Mouse (Mus musculus) liver, postnatal 0 days (tissue): ENCODE measurements around the gene Ccdc14. TPM values are rescaled to one million over a fixed set of nuclear protein-coding genes. Genes with fewer than 3 reads are reported as not detected.
"Not testable (repeated sequence)": the region's sequence is repeated elsewhere in the genome, so short reads cannot be mapped to it uniquely, and the experiment has no call there.

Source experiments
- ATAC-seq: fragments of 200-750 bp; cut with Nextera tagmentation; 2 replicates; pipeline ENCODE4 v1.8.0; 2017; ENCODE audit warnings: mild to moderate bottlenecking, moderate library complexity
- DNase-seq: peaks from one replicate; pipeline ENCODE4 v3.0.0-alpha.2; 2016
- H3K27ac ChIP-seq: fragments of 300-500 bp; sonication (generic); 2 replicates; pipeline ENCODE4 v1.5.1; 2014; ENCODE audit warnings: antibody characterized with exemption, moderate library complexity, mild to moderate bottlenecking, low read depth
- H3K27me3 ChIP-seq: fragments of 300-500 bp; sonication (generic); 2 replicates; pipeline ENCODE4 v1.6.1; 2014; ENCODE audit warnings: low read length, control low read depth, mixed read lengths; ENCODE audit not compliant: insufficient read depth
- H3K36me3 ChIP-seq: fragments of 300-500 bp; sonication (generic); replicated peaks from 2 replicates; pipeline ENCODE4 v1.6.1; 2014; ENCODE audit warnings: mild to moderate bottlenecking, control low read depth, low read length, moderate library complexity, mixed read lengths; ENCODE audit not compliant: insufficient read depth
- H3K4me1 ChIP-seq: fragments of 300-500 bp; sonication (generic); 2 replicates; pipeline ENCODE4 v1.6.1; 2014; ENCODE audit warnings: antibody characterized with exemption, mild to moderate bottlenecking, control low read depth; ENCODE audit not compliant: insufficient read depth
- H3K4me2 ChIP-seq: fragments of 300-500 bp; sonication (generic); 2 replicates; pipeline ENCODE4 v1.6.1; 2014; ENCODE audit warnings: low read depth, mild to moderate bottlenecking, low read length, moderate library complexity, mixed read lengths
- H3K4me3 ChIP-seq: fragments of 300-500 bp; sonication (generic); 2 replicates; pipeline ENCODE4 v1.5.1; 2014; ENCODE audit warnings: low read depth, low read length
- H3K9ac ChIP-seq: fragments of 300-500 bp; sonication (generic); replicated peaks from 2 replicates; pipeline ENCODE4 v1.6.1; 2014; ENCODE audit warnings: mild to moderate bottlenecking, moderate library complexity
- H3K9me3 ChIP-seq: fragments of 300-500 bp; sonication (generic); 2 replicates; pipeline ENCODE4 v1.6.1; 2016; ENCODE audit warnings: mild to moderate bottlenecking, control low read depth, low read length, mixed read lengths
- CTCF ChIP-seq: sonication (generic); IDR thresholded peaks from 2 replicates; pipeline ENCODE4 v1.5.1; 2016; ENCODE audit warnings: antibody characterized with exemption, low read depth
- EP300 ChIP-seq: IDR thresholded peaks from 2 replicates; pipeline ENCODE4 v1.6.1; 2016; ENCODE audit warnings: antibody characterized with exemption, low read depth, mild to moderate bottlenecking
- WGBS: fragments of 180-500 bp; shearing (Covaris S2); extraction: QIAGEN DNeasy Blood & Tissue Kit; methylation state at CpG from one replicate; pipeline ENCODE4 v1.1.7; 2014; ENCODE audit not compliant: insufficient replicate concordance; 5-methylcytosine and 5-hydroxymethylcytosine counted together
- polyA plus RNA-seq: library from polyadenylated mRNA; unstranded; fragments of >200 nt; fragmentation: Nextera tagmentation; extraction: Ambion mirVana; gene quantifications from 2 replicates; pipeline ENCODE4 v1.2.1, GENCODE M21; 2015

Gene Ccdc14
- 1.2 and 1.3 TPM in 2 replicates for polyA plus RNA-seq

DNA sequence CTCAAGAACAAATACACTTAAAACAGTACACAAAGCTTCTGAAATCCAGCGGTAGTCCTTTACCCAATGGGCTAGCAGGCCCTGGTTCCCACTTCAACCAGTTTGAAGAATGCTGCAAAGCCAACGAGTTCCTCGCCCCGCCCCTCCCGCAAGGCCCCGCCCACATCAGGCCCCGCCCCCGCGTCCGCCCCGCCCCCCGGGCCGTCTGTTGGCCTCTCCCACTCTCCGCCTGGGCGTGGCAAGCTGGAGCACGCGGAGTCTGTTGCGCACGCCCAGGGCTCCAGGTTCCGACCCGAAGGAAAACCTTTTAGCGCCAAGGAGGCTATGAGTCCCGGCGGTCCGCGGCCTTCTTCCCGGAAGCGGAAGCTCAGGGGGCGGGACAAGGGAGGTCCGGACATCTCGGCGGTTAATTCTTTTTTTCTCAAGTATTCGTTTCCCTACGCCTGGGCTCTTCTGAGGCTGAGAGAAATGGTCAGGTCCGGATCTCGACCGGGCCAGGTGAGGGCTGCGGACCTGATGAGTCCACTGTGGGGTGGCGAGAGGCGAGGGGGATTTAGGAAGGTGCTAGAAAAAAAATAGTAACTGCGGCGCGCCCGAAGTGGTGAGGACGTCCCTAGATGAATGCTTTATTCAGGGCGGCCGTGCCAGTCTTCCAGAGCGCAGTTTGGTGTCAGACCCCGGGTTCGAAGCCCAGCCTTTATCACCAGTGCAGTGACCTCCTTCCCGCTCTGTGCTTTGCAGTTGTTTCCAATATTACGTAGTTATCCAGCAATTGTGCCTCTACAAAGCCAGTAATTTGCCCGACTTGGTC is at the start of gene Ccdc14:
Gene Ccdc14, plus strand, starts transcription at position 283 of the 811 bp plus-strand sequence.
- Histone ChIP-seq H3K9me3 (no peaks in the 10 kb centered on the region), H3K9ac (peak within 1 kb of the TSS; percentile 71), H3K4me1 (peaks cover 7% of the 10 kb centered on the region), H3K27ac (peak within 1 kb of the TSS; percentile 73), H3K36me3 (no peaks in the 10 kb centered on the region), H3K27me3 (no peaks in the 10 kb centered on the region), H3K4me2 (peak within 1 kb of the TSS; percentile 91), H3K4me3 (peak within 1 kb of the TSS; percentile 68)
- under 1% methylated on average over 53 of the region's 53 CpGs for WGBS
- no peak for TF ChIP-seq EP300
- TF ChIP-seq CTCF: no peak
- ATAC-seq (peak; percentile 99), DNase-seq (peak; percentile 95)

DNA sequence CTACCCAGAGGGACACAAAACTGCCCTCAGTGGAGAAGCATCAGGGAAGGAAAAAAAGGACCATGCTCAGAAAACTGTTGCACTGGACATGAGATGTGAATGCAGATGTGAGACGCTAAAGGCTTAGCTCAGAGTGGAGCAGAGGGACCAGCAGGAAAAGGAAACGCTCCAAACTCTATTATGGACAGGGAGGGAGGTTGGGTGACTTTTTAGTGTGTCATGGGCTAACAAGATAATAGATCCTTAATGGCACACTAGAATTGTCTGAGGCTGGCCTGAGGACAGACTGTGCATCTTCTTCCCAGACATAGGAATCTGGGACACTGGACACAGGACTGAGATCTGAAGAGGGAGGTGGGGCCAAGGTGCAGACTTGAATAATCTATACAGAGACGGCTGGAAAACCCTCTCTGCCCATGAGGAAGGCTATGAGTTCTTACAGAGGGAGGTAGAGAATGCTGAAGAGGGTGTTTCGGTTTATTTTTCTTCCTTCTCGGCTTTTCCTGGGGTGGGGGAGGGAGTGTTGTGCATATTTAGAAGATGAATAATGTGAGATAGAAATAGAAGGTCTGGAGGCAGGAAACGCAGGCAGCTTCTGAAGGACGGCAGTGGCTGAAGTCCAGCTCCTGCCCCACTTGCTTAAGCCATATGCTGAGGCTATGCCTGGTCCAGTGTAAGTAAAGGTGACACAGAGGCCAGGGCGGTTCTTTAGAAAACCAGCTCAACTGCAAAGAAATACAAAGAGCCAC is 46.7 kb upstream of the Ccdc14 start:
- H3K9me3 ChIP-seq: no peaks in the 10 kb centered on the region
- H3K9ac ChIP-seq: no peak overlapping the region
- ATAC-seq (no peak), DNase-seq (no peak)
- H3K36me3 ChIP-seq: no peaks in the 10 kb centered on the region
- WGBS: 49% methylated on average over 8 of the region's 8 CpGs
- H3K27ac ChIP-seq: no peak overlapping the region
- TF ChIP-seq CTCF: no peak
- no peak for TF ChIP-seq EP300
- H3K4me2 ChIP-seq: no peak overlapping the region
- H3K27me3 ChIP-seq: no peaks in the 10 kb centered on the region
- H3K4me3 ChIP-seq: no peak overlapping the region
- no peaks in the 10 kb centered on the region for H3K4me1 ChIP-seq

DNA sequence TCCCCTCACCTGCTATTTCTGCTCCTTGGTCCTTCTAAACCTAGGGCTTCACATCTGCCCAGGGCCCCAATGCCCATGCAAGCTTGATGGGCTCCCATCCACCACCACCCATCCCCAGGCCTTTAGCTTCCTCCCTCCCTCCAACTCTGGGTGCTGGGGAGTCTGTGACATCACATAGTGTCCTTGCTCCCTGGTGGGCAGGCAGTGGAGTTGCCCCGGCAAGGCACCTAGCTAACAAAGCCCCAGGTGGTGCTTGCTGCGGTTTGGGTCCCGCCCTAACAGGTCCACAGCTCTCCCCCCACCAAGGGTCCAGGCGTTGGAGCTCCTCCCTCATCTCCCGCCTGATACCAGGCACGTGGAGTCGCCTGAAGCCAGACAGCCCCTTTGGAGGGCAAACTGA is 40.8 kb upstream of the Ccdc14 start, which contains the start of gene Ropn1:
Gene Ropn1, plus strand, starts transcription at position 301 of the 400 bp plus-strand sequence.
- H3K9ac ChIP-seq: no peak within 1 kb of the TSS
- no peaks in the 10 kb centered on the region for H3K27me3 ChIP-seq
- no peak for DNase-seq
- no peak for TF ChIP-seq CTCF
- no peak for TF ChIP-seq EP300
- H3K9me3 ChIP-seq: no peaks in the 10 kb centered on the region
- no peaks in the 10 kb centered on the region for H3K36me3 ChIP-seq
- H3K4me2 ChIP-seq: no peak within 1 kb of the TSS
- no peak for ATAC-seq
- H3K4me3 ChIP-seq: no peak within 1 kb of the TSS
- H3K27ac ChIP-seq: no peak within 1 kb of the TSS
- 44% methylated on average over 7 of the region's 7 CpGs for whole genome bisulfite sequencing
- H3K4me1 ChIP-seq: no peaks in the 10 kb centered on the region

DNA sequence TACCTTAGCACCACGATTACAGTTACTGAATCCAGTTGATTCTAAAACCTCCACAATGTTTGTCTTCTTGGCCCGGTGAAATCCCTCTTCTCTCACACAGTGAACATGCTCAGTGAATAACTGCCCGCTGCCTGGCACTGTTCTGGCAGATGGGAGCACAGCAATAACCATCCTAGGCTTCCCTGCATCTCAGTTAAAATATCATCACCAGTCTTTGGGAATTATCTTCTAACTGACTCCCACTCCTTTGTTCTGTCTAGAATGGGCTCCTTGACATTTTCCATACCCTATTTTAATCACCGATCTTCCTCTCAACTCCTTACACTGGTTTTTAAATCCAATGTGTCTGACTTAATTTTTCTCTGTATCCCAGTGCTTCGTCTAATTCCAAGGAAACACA is 37.4 kb upstream of the Ccdc14 start:
- DNase-seq: no peak
- H3K4me2 ChIP-seq: no peak overlapping the region
- H3K9ac ChIP-seq: no peak overlapping the region
- no peak overlapping the region for H3K27ac ChIP-seq
- H3K36me3 ChIP-seq: no peaks in the 10 kb centered on the region
- no peak for ATAC-seq
- WGBS: 77% methylated on average over 5 of the region's 5 CpGs
- H3K9me3 ChIP-seq: no peaks in the 10 kb centered on the region
- H3K27me3 ChIP-seq: no peaks in the 10 kb centered on the region
- H3K4me1 ChIP-seq: peaks cover 2% of the 10 kb centered on the region; the same call in 1 of the 2 replicates
- no peak overlapping the region for H3K4me3 ChIP-seq
- TF ChIP-seq EP300 (no peak), CTCF (no peak)

DNA sequence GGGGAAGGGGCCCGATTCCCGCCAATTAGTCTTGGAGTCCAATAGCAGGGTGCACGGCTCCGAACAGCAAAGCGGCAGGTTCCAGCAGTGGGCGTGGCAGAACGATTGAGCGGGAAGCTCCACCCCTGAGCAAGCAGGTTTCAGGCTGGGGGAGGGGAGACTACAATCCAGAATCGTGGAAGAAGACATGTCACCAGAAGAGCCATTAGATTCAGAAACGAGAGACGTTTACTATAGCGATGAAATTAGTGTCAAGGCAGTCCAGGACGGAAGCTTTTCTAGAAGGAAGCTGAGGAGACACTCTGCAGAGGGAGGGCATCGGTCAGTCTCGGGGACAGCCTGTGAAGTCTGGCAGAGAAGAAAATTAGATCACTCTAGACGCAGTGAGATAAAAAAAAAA is 32.9 kb upstream of the Ccdc14 start:
- not testable (repeated sequence) for H3K9ac ChIP-seq, DNase-seq
- H3K4me3 ChIP-seq: peak overlapping the region; percentile 17

DNA sequence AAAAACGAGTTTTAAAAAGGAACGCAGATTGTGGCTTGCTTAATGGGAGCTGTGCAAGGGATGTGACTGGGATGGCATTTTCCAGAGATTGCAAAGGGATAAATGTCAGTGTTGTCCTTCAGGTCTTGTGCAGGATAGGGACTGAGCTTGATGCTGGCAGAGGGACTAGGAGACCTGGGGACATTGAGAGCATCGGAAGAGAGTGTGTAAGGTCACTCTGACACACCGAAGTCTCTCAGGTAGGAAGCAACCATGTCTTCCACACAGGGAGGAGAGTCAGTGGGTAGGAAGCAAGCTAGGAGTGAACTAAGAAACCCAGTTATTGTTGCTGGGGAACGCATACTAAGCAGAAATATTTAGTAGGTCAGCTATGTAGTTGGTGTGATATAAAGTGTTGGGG is 32.4 kb upstream of the Ccdc14 start:
- Histone ChIP-seq H3K4me3 (peak overlapping the region; percentile 17; the same call in 1 of the 2 replicates), H3K4me1 (peaks cover 9% of the 10 kb centered on the region; the same call in 1 of the 2 replicates), H3K27ac (no peak overlapping the region), H3K9ac (no peak overlapping the region), H3K4me2 (peak overlapping the region; percentile 64), H3K27me3 (no peaks in the 10 kb centered on the region), H3K36me3 (no peaks in the 10 kb centered on the region), H3K9me3 (no peaks in the 10 kb centered on the region)
- WGBS: 31% methylated on average over 5 of the region's 5 CpGs
- TF ChIP-seq CTCF: no peak
- TF ChIP-seq EP300: no peak
- DNase-seq (no peak), ATAC-seq (no peak)

More for the DNA sequence above, 32.9 kb upstream of the Ccdc14 start:
- H3K4me2 ChIP-seq: peak overlapping the region; percentile 64
- not testable (repeated sequence) for H3K9me3 ChIP-seq, H3K4me1 ChIP-seq, H3K27ac ChIP-seq, ATAC-seq, H3K27me3 ChIP-seq, H3K36me3 ChIP-seq
- 4% methylated on average over 16 of the region's 16 CpGs for WGBS
